Mouse (Mus musculus) myocyte (in vitro differentiated cells): ENCODE measurements around the gene Dgkg.

Experiments used
- E2F4 ChIP-seq: IDR thresholded peaks from one replicate; pipeline ENCODE4 v1.6.1; 2011; ENCODE audit warnings: mild to moderate bottlenecking, control low read depth, moderate library complexity; ENCODE audit not compliant: insufficient read depth
- MAX ChIP-seq: IDR thresholded peaks from one replicate; pipeline ENCODE4 v1.6.1; 2011; ENCODE audit warnings: low read depth, mild to moderate bottlenecking, control low read depth
- MYOD1 ChIP-seq, 3 experiments: IDR thresholded peaks; one replicate each; pipeline ENCODE4 v1.6.1; 2011; ENCODE audit warnings: control low read depth in 2 of 3, low read depth in 2 of 3, mild to moderate bottlenecking in 2 of 3, moderate library complexity in 1 of 3; ENCODE audit not compliant: insufficient read length in 2 of 3, control insufficient read depth in 1 of 3
- POLR2A ChIP-seq: IDR thresholded peaks from one replicate; pipeline ENCODE4 v1.6.1; 2011; ENCODE audit warnings: low read depth, mild to moderate bottlenecking, control low read depth, moderate library complexity; ENCODE audit not compliant: insufficient read length
- POLR2AphosphoS2 ChIP-seq: IDR thresholded peaks from one replicate; pipeline ENCODE4 v1.6.1; 2011; ENCODE audit warnings: low read depth, control low read depth; ENCODE audit not compliant: insufficient read length
- SRF ChIP-seq: IDR thresholded peaks from one replicate; pipeline ENCODE4 v1.6.1; 2011; ENCODE audit warnings: low read depth; ENCODE audit not compliant: control insufficient read depth, insufficient read length
- TCF12 ChIP-seq: IDR thresholded peaks from one replicate; pipeline ENCODE4 v1.6.1; 2011; ENCODE audit warnings: mild to moderate bottlenecking, control low read depth; ENCODE audit not compliant: poor library complexity, insufficient read depth, severe bottlenecking
- USF1 ChIP-seq: IDR thresholded peaks from one replicate; pipeline ENCODE4 v1.6.1; 2011; ENCODE audit warnings: low read depth, mild to moderate bottlenecking, control low read depth, moderate library complexity

DNA sequence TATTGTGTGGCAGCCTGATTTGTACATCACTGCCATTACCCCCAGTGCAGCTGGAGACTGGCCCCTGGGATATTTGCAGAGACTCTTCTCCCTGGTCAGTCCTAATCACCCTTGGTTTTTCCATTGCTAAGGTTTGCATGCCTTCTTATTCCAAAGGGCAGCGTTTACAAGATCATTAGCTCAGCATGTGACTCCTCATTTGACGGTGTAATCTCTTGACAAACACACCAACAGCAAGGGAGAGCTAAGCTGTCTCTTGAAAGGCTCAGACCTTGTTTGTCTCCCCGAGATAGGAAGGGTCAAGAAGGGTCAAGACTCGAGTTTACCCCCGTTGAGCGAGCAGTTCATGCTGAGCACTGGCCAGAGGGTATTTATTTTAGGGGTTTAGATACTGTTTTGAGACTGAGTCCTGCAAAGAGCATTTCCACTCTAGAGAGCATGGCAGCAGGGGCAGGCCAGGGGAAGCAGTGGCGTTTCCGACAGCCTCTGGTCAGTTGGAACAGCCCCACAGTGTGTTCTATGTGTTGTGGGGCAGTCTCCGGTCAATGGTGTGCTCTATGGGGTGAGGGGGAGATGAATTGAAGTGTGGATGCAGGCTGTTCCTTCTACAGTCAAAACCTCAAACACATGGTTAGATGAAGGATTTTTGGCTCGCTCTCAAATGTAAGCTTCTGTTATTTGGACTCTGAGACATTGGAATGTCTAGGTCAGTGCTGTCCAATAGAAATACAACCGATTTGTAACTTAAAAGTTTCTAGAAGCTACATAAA, 105.6 kb downstream of the Dgkg start:
- TF ChIP-seq POLR2A (no peak), USF1 (no peak), E2F4 (no peak), MAX (no peak), POLR2AphosphoS2 (no peak), SRF (no peak), TCF12 (no peak), MYOD1 (IDR thresholded peaks at IDR 0.05; ENCODE audit: control insufficient read depth in 1 of 3, insufficient read length in 2 of 3, low read depth in 2 of 3) (no peak)
